Mouse (Mus musculus) CD8-positive naive resting alpha-beta T cell, adult 2 months (primary cell): ENCODE measurements around the gene Las1l.
A peak's percentile ranks its signal among the peaks of the same experiment; 100 is the strongest.
"Not testable (repeated sequence)": the region's sequence is repeated elsewhere in the genome, so short reads cannot be mapped to it uniquely, and the experiment has no call there.

Source experiments
- DNase-seq, 2 experiments: peaks; one replicate each; pipeline ENCODE4 v3.0.0; 2022; ENCODE audit warnings: low read depth in 2 of 2, low spot score in 2 of 2

Las1l gene

DNA sequence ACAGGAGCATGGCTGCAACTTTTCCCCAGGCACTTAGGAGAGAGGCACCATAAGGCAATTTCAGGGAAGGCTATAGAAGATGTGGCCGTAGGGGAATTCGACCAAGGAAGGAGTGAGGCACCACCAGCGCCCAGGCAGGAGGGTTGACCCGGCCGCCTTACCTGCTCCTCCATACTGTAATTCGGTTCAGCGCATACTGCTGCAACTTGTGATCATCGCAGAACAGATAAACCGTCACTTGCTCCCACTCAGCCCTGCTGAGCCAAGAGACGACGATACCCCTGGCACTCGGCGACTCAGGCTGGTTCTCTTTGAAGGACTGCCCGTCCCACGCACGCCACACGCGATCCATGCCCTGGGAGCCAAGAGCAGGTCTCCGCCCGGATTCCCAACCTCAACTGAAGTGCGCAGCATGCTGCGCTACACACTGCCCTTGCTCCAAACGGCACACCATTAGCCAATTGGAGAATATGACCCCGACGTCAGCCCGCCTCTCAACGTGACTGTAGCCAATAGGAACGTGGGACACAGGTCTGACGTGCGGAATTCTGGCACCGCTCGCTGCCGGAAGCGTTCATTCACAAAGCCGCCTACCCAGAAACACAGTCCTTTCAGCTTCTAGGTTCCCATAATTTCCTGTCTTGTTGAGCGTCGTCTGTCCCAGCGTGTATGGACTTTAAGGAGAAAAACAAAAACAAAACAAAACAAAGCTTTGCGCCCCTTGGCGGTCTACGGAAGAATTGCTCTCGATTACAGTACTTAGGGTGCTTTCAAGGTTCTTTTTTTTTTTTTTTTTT lies at the start of gene Las1l:
Gene Las1l, minus strand, starts transcription at position 466 of the 797 bp plus-strand sequence.
- DNase-seq: peak; percentile 83 to 85

- DNase-seq: no peak
These were observed 49.6 kb upstream of the Las1l start for GRCm38 (mm10) chrX:96006395-96006794.

- DNase-seq: peak; percentile 6 to 28
These were observed 42.8 kb upstream of the Las1l start for GRCm38 (mm10) chrX:95999601-96000000.

GRCm38 (mm10) chrX:95993206-95993605 lies 36.4 kb upstream of the Las1l start:
- DNase-seq: no peak

- no peak for DNase-seq
These were observed 13.2 kb upstream of the Las1l start for GRCm38 (mm10) chrX:95969936-95970335.

DNA sequence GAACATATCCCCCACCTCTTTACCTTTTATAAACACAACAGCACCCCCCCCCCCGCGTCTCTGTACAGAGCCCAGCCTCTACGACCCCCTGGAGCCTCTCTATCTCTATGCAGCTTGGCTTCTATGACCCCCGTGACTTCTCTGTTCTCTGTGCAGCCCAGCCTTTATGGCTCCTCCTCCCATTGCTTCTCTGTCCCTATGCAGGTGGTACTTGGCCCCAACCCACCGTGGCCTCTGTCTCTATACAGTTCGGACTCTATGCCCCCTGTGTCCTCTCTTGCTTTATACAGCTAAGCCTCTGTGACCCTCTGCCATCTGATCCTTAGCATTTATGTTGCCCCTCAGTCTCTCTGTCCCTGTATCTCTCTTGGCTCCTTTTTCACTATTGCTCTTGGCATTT lies 12.4 kb upstream of the Las1l start:
- no peak for DNase-seq

- peak; percentile 61 to 72 for DNase-seq
These were observed 11.8 kb upstream of the Las1l start for GRCm38 (mm10) chrX:95968594-95968965.

DNA sequence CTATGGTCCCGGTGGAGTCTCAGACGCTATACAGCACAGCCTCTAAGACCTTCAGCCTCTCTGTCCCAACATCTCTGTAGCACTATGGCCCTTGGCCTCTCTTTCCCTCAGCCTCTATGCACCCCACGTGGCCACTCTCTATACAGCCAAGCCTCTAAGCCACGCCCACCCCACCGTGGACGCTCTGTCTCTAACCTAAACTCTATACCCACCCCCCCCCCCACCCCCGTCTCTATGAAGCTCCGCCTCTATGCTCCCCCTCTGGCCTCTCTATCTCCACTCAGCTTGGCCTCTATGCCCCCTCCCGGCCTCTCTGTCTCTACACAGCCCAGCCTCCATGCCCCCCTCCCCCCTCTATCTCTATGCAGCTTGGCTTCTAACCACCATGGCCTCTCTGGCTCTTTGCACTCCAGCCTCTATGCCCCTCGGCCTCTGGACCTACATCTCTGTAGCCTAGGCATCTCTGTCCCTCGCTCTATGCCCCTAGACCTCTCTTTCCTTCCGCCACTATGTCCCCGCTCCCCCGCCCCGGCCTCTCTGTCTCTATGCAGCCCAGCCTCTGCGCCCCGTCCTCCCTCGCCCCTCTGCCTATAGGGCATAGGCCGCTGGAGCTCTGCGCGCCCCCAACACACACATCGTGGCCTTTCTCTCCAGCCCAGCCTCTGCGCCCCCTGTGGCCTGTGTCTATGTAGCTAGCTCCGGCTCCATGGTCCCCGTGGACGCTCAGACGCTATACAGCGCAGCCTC lies 11.3 kb upstream of the Las1l start:
- peak; percentile 10 to 46 for DNase-seq

GRCm38 (mm10) chrX:95965036-95965435 lies 8.3 kb upstream of the Las1l start:
- DNase-seq: no peak

DNA sequence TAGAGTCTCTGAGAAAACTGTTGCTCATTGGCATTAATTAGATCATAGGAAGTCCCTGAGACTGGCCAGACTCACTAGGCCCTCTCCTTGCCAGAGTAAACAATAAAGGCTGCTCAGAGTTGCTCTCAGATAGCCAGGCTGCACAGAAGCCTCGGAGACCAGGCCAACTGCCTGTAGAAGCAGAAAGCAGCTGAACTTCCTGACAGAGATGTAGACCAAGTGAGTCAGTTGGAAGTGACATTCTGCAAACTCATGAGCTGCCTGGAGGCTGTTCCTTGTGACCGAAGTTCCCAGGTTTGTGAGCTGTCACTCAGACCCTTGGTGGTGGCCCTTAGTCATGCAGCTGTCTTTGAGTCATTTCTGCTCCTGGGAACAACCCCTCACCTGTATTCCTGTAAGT lies 6.6 kb upstream of the Las1l start:
- no peak for DNase-seq

DNA sequence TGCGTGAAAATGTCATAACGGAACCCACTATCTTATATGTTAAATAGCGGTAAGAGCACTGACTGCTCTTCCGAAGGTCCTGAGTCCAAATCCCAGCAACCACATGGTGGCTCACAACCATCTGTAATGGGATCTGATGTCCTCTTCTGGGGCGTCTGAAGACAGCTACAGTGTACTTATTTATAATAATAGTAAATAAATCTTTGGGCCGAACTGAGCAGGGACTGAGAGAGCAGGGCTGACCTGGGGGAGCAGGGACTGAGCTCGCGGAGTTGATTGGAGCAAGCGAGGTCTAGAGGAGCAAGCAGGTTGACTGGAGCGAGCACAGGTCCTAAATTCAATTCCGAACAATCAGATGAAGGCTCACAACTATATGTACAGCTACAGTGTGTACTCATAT lies 699 bp upstream of the Las1l start:
- not testable (repeated sequence) for DNase-seq

DNA sequence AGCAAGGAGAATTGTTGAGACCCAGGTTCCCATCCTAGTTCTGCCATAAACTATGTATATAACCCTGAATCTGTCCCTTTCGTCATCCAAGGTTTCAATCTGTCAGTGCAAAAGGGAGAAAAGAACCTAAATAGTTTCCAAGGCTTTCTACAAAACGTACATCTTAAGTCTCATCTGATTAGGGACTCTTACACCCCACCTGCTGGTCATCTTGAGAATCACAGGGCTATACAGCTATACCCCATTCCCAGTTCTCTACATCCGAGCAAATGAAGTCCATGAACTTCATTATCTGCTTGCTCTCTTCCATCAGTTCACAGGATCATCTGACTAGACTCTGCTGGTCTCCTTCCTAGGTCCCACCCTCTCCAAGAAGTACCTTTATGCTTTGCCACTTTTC lies 6.0 kb downstream of the Las1l start:
- peak in 1 of 2 experiments; percentile 11 for DNase-seq

DNA sequence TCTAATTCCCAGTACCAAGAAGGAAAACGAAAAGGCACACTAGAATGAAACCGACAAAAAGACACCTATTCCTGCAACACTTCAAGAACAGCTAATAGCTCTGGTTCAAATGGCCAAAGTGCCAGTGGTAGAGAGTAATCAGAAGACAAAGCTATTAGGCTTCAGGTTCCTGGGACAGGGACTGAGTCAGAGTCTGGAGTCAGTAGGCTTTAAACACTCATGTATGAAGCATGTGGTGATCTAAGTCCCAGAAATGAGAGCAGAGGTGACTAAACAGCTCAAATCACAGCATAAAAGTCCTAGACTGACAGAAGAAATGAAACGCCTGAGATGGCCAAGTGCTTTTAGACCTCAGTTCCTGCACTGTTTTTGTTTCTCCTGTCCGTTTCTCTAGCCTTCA lies 8.6 kb downstream of the Las1l start:
- no peak for DNase-seq

GRCm38 (mm10) chrX:95945496-95945895 lies 11.3 kb downstream of the Las1l start:
- no peak for DNase-seq

DNA sequence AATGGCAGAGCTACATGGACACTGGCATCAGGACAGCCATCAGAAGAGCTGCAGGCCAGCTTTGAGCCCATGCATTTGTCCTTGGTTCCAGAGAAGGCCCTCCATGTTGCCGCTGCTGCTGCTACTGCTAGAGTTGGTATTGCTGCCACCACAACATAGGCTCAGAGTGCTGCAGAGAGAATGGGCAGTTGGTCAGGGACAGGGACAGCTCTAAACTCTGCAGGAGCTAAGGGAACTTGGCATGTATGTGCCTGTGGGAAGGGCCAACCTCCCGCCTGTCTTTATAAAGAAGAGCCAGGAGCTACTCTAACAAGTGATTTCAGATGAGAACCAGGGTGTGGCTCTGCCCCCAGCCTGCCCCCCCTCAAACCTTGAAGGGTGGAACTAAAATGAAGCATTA lies 21.3 kb downstream of the Las1l start:
- no peak for DNase-seq

DNA sequence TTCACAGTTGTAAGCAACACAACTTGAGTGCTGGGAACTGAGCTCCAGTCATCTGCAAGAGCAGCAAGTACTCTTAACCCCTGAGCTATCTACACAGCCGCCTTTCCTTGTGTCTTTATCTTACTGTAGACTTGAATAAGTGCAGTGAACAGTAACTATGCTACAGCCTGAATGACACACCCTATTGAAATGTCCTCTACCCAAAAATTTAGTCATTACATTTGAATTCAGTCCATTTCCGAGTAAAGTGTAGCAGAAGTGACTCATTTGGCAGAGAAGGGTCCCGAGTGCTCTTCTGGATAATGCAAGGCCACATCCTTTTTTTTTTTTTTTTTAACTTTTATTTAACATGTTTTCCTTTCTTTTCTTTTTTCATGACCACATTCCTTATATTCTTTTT lies 54.0 kb downstream of the Las1l start:
- no peak for DNase-seq
